Mouse (Mus musculus): ENCODE measurements around the gene Eif5a. TPM values are rescaled to one million over a fixed set of nuclear protein-coding genes. Genes with fewer than 3 reads are reported as not detected.
"Not testable (repeated sequence)": the region's sequence is repeated elsewhere in the genome, so short reads cannot be mapped to it uniquely, and the experiment has no call there.

The Eif5a gene
- total RNA-seq, 4 experiments from 2014 or later = 443 to 477 (median 467) TPM

DNA sequence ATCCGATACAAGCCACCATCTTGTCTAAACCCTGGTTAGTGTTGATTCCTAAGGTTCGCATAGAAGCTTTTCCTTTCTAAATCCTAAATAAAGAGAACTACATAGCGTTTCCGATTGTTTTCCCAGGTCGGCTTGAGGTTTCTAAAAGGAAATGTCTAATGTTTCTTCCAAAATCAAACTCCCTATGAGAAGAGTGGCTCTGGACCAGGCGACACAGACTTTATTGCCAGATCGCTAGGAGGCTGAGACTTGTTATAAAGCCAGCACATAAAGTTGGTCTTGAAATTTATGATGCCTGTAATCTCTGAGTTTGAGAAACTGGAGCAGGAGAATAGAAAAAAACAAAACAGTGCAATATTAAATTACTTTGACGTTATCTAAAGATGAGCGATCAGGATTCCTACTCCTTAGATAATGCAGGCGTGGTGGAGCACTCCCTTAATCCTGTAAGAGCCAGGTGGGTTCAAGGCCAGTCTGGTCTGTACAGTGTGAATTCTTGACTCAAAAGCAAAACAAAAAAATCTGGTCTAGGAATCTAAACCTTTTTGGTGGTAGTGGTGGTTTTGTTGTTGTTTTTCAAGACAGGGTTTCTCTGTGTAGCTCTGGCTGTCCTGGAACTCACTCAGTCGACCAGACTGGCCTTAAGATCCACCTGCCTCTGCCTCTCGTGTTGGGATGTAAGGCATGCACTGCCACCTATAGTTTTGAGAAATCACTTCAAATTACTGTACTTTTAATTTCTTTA is 426 bp upstream of the Eif5a start:
- no peak for DNase-seq (ENCODE audit: low spot score in 2 of 2)

DNA sequence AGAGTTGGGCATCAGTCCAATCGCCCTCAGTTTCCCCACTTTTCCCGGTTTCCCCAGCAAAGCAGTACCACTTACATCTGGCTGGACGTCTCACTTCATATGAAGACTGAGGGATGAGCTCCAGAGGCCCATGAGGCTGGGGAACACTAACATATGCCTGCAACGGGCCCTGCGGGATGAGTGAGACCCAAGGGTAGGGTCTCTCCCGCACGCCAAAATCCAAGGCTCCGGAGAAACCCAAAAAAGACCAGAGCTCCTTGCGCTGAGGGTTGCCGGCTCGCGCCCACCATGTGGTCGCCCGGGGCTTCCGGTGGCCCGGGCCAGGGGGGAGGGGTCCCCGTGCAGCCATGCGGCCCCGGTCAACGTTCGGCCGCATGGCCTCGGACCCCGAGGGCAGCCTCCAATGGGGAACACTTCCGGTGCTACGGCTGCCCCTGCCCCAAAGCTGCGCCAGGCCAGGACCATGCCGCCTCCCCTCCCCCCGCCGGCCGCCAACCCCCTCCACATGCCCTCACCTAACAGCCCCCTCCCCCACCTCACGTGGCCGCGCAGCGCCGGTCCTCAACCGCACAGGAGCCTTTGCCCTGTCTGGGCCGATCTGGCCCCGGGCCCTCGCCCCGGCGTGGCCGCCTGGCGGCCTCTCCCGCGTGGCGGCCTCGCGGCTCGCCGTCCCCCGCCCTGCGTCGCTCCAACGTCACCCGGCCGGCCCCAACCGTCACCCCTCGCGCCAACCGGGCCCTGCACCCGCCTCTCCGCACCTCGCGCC is 1.3 kb downstream of the Eif5a start:
- no peak for DNase-seq (ENCODE audit: low spot score in 2 of 2)

DNA sequence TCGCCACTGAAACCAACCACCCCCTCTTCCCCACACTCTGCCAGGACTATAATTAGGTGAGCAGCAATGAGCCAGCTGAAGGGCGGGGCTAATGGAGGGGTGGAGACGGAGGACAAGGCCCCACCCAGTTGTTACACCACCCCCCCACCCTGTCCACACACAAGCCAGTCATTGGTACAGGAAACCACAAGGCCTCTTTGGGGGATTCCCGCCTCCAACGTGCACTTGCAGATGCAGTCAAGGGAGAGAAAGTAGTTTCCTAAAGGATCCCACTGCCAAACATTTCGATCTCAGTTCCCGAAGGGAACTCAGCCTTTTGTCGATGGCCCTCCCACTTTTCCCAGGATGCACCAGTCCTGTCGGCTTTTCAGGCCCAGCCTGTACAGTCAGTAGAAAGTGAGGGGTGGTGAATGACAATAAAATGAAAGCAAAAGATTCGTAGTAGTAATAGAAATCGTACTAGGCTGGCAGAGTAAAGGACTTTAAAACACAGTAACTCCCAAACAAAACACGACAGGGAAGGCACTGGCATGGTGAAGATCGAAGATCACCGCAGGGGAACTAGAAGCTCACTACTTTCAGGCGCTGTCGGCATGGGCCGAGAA is 2.0 kb downstream of the Eif5a start:
- DNase-seq (ENCODE audit: low spot score in 2 of 2) = peak; percentile 75 to 83

DNA sequence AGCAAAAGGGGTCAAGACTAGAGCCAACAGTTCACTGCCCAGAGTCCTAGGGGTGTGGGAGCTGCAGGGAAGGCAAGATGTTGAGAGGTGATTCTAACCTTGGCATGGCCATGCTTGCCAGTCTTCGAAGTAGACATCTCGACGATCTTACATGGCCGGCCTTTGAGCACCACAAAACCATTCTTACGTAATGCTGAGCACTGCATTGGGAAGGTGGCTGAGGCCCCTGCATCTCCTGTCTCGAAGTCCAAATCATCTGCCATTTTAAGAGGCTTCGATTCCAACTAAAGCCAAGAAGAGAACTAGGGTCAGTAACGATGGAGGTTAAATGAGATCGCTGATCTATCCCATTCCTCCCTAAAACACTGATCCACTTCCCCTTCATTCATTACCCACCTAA is 2.7 kb downstream of the Eif5a start:
- no peak for DNase-seq (ENCODE audit: low spot score in 2 of 2)

DNA sequence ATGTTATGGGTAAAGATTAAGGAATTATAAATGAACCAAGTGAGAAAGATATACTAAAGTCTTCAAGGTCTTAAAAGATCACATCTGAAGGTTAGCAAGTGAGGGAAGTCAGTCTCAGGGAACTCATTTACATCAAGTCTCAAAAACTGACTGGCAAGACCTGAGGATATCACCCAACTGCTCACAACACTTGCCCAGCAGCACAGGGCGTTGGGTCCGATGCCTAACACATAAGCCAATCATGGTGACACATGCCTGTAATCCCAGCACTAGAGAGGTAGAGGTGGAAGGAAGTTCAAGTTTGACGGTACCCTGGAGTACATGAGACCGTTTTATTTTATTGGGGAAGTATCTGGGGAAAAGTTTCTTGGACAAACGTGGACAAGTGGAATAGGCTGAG is 3.6 kb downstream of the Eif5a start:
- DNase-seq (ENCODE audit: low spot score in 2 of 2) = no peak

DNA sequence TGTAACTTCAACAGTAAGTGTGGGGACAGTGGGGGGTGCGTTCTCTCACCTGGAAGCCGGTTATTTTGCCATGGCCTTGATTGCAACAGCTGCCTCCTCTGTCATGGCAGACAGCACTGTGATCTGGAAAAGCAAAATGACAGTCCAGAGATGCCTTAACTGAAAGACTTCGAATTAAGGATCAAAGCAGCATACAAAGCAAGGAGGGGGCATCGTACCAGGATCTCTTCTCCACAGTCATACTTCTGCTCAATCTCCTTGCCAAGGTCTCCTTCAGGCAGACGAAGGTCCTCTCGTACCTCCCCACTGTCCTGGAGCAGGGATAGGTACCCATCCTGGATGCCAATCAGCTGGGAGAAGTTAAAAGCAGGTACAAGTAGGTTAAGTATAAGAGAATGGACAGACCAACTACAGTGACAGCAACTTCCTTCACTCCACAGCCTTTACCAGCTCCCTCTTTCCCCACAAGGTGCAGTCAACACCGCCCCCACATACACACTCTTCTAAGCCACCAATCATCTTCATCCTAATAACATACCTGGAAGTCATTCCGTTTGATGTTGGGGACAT is 4.3 kb downstream of the Eif5a start:
- no peak for DNase-seq (ENCODE audit: low spot score in 2 of 2)

DNA sequence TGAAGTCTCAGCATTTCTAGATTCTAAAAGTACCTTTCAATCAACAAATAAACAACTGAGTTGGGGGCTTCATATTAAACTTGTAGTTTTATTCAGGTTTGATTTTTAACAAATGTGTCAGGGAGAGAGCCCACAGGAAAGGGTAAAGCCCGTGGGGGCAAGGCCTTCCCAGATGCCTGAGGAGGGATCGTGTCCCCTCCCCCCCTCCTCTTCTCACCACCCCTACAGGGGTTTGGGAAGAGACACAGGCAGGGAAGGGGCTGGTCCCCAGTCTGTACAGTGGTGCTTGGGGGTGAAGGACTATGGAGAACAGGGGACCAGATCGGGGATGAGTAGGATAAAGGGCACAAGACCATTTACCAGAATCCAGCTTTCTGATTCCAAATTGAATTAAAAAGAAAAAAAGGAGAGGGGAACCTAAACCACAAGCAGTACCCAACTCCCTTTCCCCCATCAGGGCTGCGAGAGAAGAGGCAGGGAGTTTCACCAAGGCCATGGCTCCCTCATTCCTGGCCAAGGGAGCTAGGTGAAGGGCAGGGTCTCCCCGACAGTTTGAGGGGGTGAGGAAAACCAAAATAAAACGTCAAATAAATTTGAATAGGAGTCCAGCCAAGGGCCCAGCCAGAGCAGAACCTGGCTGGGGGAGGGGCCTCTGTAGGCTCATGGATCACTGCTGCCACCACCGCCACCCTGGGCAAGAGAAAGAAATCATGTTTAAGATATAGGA is 4.9 kb downstream of the Eif5a start:
- not testable (repeated sequence) for DNase-seq (ENCODE audit: low spot score in 2 of 2)

DNA sequence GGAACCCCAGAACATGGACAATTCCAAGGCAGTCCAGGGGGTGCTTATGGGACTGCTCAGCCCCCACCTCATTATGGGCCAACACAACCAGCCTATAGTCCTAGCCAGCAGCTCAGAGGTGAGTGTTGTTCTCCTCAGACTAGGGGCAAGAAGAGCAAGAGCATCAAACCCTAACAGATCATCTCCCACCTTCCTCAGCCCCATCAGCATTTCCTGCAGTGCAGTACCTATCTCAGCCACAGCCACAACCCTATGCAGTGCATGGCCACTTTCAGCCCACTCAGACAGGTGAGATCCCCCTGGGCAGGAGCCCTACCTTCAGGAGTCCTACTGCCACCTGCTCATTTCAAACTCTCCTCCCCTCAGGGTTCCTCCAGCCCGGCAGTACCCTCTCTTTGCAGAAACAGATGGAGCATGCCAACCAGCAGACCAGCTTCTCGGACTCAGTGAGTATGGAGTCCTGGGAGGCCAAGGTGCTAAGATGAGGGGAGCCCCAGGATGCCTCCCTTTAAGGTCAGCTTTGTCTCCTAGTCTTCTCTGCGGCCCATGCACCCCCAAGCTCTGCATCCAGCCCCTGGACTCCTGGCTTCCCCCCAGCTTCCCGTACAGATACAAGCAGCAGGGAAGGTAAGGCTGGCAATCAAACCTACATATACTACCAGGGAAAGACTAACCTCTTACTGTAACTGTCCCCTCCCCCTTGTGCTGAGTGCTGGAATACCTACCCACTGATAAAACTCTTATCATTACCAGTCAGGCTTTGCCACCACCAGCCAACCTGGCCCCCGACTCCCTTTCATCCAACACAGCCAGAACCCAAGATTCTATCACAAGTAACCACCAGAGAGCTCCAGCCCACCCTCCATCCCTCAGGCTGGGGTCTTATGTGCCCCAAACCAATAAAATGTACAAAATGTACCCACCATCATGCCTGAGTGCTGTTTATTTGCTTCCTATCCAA is 5.8 kb downstream of the Eif5a start:
- DNase-seq (ENCODE audit: low spot score in 2 of 2) = no peak

DNA sequence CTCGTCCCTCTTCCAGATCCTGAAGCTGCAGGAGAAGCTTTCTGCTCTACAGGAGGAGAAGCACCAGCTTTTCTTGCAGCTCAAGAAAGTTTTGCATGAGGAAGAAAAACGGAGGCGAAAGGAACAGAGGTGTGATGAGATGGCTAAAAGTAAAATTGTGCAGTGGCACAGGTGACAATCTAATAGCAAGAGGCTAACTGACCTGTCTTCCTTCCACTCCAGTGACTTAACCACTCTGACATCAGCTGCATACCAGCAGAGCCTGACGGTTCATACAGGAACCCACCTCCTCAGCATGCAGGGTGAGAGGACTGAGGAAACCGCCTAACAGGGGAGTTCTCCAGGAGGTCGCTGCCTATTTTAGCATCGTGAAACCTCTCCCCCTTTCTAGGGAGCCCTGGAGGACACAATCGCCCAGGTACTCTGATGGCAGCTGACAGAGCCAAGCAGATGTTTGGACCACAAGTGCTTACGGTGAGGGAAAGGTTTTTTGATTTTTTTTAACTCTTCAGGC is 6.8 kb downstream of the Eif5a start:
- DNase-seq (ENCODE audit: low spot score in 2 of 2) = no peak

DNA sequence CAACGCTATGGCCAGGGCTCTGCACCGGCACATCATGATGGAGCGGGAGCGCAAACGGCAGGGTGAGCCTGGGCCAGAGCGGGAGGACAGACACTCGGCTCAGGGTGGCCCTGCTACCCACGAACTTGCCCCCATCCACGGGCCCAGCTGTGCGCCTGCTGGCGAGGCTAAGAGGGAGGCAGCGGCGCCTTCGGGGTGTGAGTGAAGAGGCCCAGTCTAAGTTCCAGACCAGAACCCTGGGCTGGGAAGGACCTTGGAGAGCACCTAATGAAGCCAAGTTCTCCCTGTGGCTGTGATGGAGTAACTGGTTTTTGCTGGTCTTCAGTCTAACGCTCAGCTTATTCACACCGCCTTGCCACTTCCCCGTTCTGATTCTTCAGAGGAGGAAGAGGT is 7.4 kb downstream of the Eif5a start:
- DNase-seq (ENCODE audit: low spot score in 2 of 2) = no peak

DNA sequence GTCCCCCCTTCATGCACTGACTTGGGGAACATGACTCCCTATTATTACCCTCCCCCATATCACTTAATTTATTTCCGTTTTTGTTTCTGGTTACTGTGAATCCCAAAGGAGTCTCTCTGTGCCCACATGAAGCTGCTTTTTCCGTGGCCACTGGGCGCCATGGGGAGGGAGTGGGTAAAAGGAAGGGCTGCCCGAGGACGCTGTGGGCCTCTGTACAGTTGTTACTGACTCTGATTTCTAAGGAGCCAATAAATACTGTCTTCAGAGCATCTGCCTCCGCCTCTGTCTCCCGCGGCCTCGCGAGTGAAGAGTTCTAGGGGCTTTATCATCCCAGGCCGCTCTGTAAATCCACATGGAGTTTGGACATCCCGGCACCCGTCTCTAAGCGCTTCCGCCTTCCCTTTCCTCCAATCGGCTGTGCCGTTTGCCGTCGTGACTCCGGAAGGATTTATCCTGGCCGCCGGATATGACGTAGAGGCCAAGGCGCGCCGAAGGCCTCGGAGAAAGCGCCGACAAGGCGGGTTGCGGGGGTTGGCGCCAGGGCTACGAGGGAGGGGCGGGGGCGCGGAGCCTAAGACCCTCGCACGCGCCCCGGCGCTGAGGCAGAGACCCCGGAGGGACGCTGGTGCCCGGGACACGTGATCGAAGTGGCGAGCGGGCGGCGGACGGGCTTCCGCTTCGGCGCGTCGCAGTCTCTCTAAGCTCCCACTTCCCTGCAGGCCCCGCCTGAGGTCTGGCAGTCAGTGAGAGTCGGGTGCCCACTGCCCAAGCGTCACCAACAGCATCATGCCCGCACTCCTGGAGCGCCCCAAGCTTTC is 8.0 kb downstream of the Eif5a start, which contains the start of gene Gps2:
Gps2 (plus strand) TSS at position 335 of the 818 bp plus-strand sequence.
- DNase-seq (ENCODE audit: low spot score in 2 of 2) = peak; percentile 78 to 84

DNA sequence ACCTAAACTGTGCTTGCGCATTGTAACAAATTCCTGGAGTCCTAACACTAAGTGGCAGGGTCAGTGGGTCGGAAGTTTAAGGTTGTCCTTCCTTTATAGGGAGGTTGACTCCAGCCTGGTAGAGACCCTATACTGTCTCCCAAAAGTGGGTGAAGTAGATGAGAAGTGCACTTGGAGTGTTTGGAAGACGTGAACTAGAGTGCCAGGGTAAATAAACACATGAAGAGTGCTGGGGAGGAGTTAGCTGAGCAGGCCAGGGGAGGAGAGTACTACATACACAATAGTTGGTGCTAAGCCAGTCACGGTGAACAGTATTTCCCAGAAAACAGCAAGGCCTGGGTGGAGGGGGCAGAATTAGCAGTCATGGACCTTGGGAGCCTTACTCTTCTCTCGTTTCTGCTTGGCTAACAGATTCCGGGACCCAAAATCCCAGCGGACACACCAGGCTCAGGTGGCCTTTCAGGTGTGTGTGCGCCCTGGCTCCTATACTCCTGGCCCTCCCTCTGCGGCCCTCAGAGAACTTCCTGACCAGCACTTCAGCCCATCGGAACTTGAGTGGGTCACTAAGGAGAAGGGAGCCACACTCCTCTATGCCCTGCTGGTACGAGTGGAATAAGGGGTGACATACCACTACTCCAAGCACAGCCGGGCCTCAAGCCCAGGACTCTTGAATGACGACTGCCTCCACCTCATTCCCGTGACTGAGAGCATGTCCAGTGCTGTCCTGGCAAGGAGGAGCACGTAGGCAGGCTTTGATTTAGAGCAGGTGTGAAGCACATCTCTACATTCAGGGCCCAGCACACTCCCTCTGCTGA is 8.8 kb downstream of the Eif5a start:
- no peak for DNase-seq (ENCODE audit: low spot score in 2 of 2)

DNA sequence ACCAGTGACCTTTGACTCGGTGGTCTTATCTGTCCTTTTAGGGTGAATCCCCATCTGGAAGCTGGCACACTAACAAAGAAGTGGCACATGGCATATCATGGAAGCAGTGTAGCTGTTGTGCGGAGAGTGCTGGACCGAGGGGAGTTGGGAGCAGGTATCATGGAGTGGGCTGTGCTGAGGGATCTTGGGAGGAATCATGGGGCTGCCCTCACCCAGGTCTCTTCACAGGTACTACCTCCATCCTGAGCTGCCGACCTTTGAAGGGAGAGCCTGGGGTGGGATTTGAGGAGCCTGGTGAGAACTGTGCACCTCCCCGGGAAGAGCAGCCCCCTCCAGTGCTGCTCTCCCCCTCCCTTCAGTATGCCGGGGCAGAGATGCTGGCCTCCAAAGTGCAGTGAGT is 10.1 kb downstream of the Eif5a start:
- DNase-seq (ENCODE audit: low spot score in 2 of 2) = no peak

DNA sequence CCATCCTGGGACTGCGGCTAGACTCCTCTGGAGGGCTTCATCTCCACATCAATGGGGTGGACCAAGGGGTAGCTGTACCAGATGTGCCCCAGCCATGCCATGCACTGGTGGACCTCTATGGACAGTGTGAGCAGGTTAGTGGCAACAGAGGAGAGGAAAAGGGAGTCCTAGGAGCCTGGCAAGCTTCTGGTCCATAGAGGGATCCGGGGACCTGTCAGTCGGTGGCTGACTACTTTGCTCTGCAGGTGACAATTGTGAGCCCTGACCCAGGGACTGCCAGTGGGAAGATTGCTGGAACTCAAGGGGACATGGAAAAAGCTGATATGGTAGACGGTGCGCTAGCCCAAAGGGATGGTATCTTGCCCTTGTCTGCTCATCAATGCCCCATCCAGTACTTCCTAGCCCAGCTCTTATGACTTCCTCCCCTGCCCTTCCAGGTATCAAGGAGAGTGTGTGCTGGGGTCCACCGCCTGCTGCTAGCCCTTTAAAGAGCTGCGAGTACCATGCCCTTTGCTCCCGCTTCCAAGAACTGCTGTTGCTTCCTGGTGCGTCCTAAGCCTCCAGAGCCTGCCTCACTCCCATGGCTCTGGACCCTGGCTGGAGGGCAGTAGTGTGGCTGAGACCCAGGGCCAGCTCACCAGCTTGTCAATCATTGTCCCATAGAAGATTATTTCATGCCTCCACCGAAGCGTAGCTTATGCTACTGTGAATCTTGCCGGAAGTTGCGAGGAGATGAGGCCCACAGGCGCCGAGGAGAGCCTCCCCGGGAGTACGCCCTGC is 10.8 kb downstream of the Eif5a start:
- no peak for DNase-seq (ENCODE audit: low spot score in 2 of 2)

DNA sequence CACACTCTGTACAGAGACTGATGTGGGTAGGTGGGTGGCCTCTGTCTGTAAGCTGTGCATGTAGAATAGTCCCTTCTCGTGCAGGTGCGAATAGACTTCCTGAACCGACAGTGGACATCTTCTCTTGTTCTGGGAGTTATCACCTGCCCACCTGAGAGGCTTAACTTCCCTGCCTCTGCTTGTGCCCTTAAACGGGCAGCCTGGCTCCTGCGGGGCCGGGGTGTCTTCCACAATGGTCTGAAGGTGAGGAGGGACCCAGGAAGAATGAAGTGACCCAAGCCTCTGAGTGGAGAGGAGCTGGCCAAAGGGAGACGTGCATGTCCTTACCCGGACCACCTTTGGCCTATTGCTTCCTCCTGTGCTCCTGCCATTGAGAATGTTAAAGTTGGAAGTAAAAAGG is 11.6 kb downstream of the Eif5a start:
- no peak for DNase-seq (ENCODE audit: low spot score in 2 of 2)

DNA sequence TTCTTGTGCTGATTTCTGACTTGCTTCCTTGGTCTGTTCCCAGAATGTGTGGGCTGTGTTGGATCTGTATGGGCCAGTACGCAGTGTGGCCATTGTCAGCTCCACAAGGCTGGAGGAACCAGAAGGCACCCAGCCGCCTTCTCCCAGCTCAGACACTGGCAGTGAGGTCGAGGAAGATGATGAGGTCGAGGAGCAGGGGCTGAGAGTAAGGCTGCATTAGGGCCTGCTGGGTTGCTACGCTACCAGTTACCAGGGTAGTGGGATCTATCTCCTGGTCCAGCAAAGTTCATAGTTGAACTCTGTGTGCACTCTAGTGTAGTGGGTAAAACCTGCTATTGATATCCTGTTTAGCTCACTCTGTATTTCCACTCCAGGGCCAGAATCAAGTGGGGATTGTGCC is 12.6 kb downstream of the Eif5a start:
- DNase-seq (ENCODE audit: low spot score in 2 of 2) = no peak

DNA sequence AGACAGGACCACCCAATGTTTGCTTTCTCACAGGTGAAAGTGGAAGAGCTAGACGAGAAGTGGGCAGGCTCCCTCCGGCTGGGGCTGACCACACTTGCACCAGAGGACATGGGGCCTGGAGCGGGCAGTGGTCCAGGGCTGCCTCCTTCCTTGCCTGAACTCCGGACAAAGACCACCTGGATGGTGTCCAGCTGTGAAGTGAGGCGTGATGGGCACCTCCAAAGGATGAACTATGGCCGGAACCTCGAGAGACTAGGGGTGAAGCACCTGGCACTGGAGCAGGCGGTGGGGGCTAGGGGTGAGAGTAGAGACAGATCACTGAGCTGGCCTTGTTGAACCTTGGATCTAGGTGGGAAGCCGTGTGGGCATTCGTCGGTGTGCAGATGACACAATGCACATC is 13.1 kb downstream of the Eif5a start:
- DNase-seq (ENCODE audit: low spot score in 2 of 2) = no peak

DNA sequence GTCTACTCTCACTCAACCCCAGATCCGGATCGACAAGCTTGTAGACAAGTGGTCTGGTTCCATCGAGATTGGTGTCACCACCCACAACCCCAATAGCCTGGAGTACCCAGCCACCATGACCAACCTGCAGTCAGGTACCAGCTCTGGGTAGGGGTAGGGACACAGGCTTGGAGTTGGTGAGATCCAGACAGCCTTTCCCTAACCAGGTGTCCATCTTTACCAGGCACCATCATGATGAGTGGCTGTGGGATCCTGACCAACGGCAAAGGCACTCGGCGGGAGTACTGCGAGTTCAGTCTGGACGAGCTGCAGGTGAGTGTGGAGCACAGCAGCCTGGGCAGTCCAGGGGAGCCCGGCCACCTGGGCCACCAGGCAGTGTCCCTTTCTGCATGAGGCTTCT is 17.4 kb downstream of the Eif5a start:
- DNase-seq (ENCODE audit: low spot score in 2 of 2) = no peak

All from gastrocnemius, adult 8-10 months (tissue).